Mouse (Mus musculus) retina, adult 2 months (tissue): ENCODE data around the gene Prl7a2.

Experiments
- DNase-seq: peaks from one replicate; pipeline ENCODE4 v3.0.0-alpha.2; 2012; ENCODE audit warnings: low read depth, low spot score

Prl7a2 gene

GRCm38 (mm10) chr13:27667936-27668335, at the start of gene Prl7a2:
TSS of gene Prl7a2 (minus strand) at chr13:27668036.
- DNase-seq, result no peak

- DNase-seq, result no peak
Observed at GRCm38 (mm10) chr13:27716636-27717035, 48.8 kb upstream of the Prl7a2 start, which contains the start of gene Prl7d1. TSS of gene Prl7d1 (minus strand) at chr13:27716736.

GRCm38 (mm10) chr13:27706521-27706920, 38.7 kb upstream of the Prl7a2 start:
- DNase-seq, result no peak

GRCm38 (mm10) chr13:27660747-27661146, 7.1 kb downstream of the Prl7a2 start:
- no peak for DNase-seq

GRCm38 (mm10) chr13:27642393-27642792, 25.4 kb downstream of the Prl7a2 start, which contains the start of gene Prl7a1:
TSS of gene Prl7a1 (minus strand) at chr13:27642493.
- DNase-seq, result no peak

- DNase-seq, result no peak
Observed at GRCm38 (mm10) chr13:27610482-27610881, 57.4 kb downstream of the Prl7a2 start, which contains the start of gene Prl7b1. TSS of gene Prl7b1 (minus strand) at chr13:27610582.
